Mouse (Mus musculus): ENCODE measurements around the gene Nfrkb.
A peak's percentile ranks its signal among the peaks of the same experiment; 100 is the strongest.

Nfrkb gene

GRCm38 (mm10) chr9:31385947-31386354, at the start of gene Nfrkb:
Gene Nfrkb, plus strand, starts transcription at chr9:31386192.
- DNase-seq (ENCODE audit: low spot score) = peak; percentile 98

GRCm38 (mm10) chr9:31344289-31344831, 41.6 kb upstream of the Nfrkb start:
- peak; percentile 22 for DNase-seq (ENCODE audit: low spot score)

- DNase-seq (ENCODE audit: low spot score) = peak; percentile 16
These were observed 39.4 kb upstream of the Nfrkb start for GRCm38 (mm10) chr9:31346575-31347080.

GRCm38 (mm10) chr9:31348458-31348857, 37.5 kb upstream of the Nfrkb start:
- no peak for DNase-seq (ENCODE audit: low spot score)

GRCm38 (mm10) chr9:31348915-31349314, 37.1 kb upstream of the Nfrkb start:
- DNase-seq (ENCODE audit: low spot score) = peak; percentile 85

GRCm38 (mm10) chr9:31352716-31353115, 33.3 kb upstream of the Nfrkb start:
- no peak for DNase-seq (ENCODE audit: low spot score)

GRCm38 (mm10) chr9:31353518-31353917, 32.5 kb upstream of the Nfrkb start:
- no peak for DNase-seq (ENCODE audit: low spot score)

GRCm38 (mm10) chr9:31354051-31354450, 31.9 kb upstream of the Nfrkb start:
- no peak for DNase-seq (ENCODE audit: low spot score)

GRCm38 (mm10) chr9:31363698-31364609, 22.0 kb upstream of the Nfrkb start:
- no peak for DNase-seq (ENCODE audit: low spot score)

GRCm38 (mm10) chr9:31365086-31365485, 20.9 kb upstream of the Nfrkb start:
- no peak for DNase-seq (ENCODE audit: low spot score)

- DNase-seq (ENCODE audit: low spot score) = no peak
These were observed 14.3 kb upstream of the Nfrkb start for GRCm38 (mm10) chr9:31371740-31372139.

GRCm38 (mm10) chr9:31376661-31377060, 9.3 kb upstream of the Nfrkb start:
- DNase-seq (ENCODE audit: low spot score) = no peak

- DNase-seq (ENCODE audit: low spot score) = no peak
These were observed 1.0 kb upstream of the Nfrkb start for GRCm38 (mm10) chr9:31384786-31385499.

- DNase-seq (ENCODE audit: low spot score) = no peak
These were observed 507 bp upstream of the Nfrkb start for GRCm38 (mm10) chr9:31385500-31385869.

- peak; percentile 22 for DNase-seq (ENCODE audit: low spot score)
These were observed 582 bp downstream of the Nfrkb start for GRCm38 (mm10) chr9:31386368-31387180.

GRCm38 (mm10) chr9:31387206-31387605, 1.2 kb downstream of the Nfrkb start:
- no peak for DNase-seq (ENCODE audit: low spot score)

GRCm38 (mm10) chr9:31400441-31400840, 14.4 kb downstream of the Nfrkb start:
- peak; percentile 78 for DNase-seq (ENCODE audit: low spot score)

GRCm38 (mm10) chr9:31404311-31404710, 18.3 kb downstream of the Nfrkb start:
- no peak for DNase-seq (ENCODE audit: low spot score)

GRCm38 (mm10) chr9:31405217-31405616, 19.2 kb downstream of the Nfrkb start:
- DNase-seq (ENCODE audit: low spot score) = peak; percentile 48

GRCm38 (mm10) chr9:31412165-31412564, 26.2 kb downstream of the Nfrkb start:
- DNase-seq (ENCODE audit: low spot score) = no peak

- no peak for DNase-seq (ENCODE audit: low spot score)
These were observed 32.8 kb downstream of the Nfrkb start for GRCm38 (mm10) chr9:31418821-31419220.

GRCm38 (mm10) chr9:31422143-31422542, 36.2 kb downstream of the Nfrkb start:
- no peak for DNase-seq (ENCODE audit: low spot score)

All from embryo, embryonic 10 days (tissue).